Mouse (Mus musculus) cerebellum, adult 2 months (tissue): ENCODE measurements at regions not wholly inside any gene's neighbourhood (a gene's known extent, or its start where the extent isn't known, plus 50 kb on each side); places are given as distances from the start of the nearest gene placed in this dataset.

Source experiments
- CTCF ChIP-seq: fragments of 200-500 bp; IDR thresholded peaks from 2 replicates; pipeline ENCODE4 v1.5.1; 2011; ENCODE audit warnings: low read depth, mild to moderate bottlenecking, control low read depth, low read length, moderate library complexity, borderline replicate concordance; ENCODE audit not compliant: insufficient read depth
- POLR2A ChIP-seq: fragments of 200-500 bp; IDR thresholded peaks from 2 replicates; pipeline ENCODE4 v1.6.1; 2011; ENCODE audit warnings: low read length, control low read depth, borderline replicate concordance; ENCODE audit not compliant: insufficient read depth

DNA sequence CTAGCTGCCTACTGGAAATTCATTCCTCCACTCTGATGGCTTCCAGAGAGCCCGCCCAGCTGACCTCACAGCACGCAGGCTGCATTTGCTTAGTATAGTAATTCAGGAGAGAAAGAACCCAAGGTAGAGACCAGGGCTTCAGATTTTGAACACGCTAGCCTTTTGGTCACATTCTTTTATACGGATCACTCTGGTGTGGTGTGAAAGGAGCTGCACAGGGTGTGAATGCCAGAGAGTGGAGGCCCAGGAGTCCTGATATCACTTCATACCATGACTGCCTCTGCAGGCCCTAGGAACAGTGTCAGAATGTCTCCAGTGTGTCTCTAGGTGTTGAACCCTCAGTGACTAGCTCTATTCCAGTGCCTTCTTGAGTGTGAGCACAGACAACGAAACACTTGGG, 164.2 kb upstream of the Npvf start:
- TF ChIP-seq CTCF (no peak), POLR2A (no peak)
